ENCODE assay signal across 8 mouse cellular contexts in genomic region chr19:40512500-40513421, GRCm38 (mm10). TPM values are rescaled to one million over a fixed set of nuclear protein-coding genes. Genes with fewer than 3 reads are reported as not detected.
DNase-seq lines count a peak whose midpoint lies in the region; ATAC-seq and TF ChIP-seq lines count a peak whose summit lies in the region.

No protein-coding gene starts in this region.

- no peaks in the 10 kb centered on the region for H3K36me3 ChIP-seq in E14TG2a.4 (ENCODE audit: insufficient read depth, low read length)
- no peaks in the 10 kb centered on the region for H3K36me3 ChIP-seq in kidney, embryonic 16.5 days (ENCODE audit: insufficient read depth, low read length)

- TF ChIP-seq CTCF in E14TG2a.4 (conservative IDR thresholded peaks at IDR 0.05; ENCODE audit: low read length), result no peak

- H3K4me2 ChIP-seq in kidney, embryonic 16.5 days (replicated peaks; ENCODE audit: low read depth, low read length), result peak overlapping the region; percentile 95

- peaks cover 62% of the 10 kb centered on the region for H3K4me1 ChIP-seq in E14TG2a.4 (replicated peaks; ENCODE audit: low read depth, low read length)
- H3K4me1 ChIP-seq in kidney, embryonic 16.5 days (ENCODE audit: insufficient read depth, low read length), result peaks cover 26% of the 10 kb centered on the region

- peak overlapping the region; percentile 85 for H3K9ac ChIP-seq in kidney, embryonic 16.5 days (replicated peaks; ENCODE audit: low read length)

- H3K27me3 ChIP-seq in E14TG2a.4 (ENCODE audit: insufficient read depth, low read length), result no peaks in the 10 kb centered on the region
- no peaks in the 10 kb centered on the region for H3K27me3 ChIP-seq in kidney, embryonic 16.5 days (ENCODE audit: insufficient read depth, low read length)

- no peaks in the 10 kb centered on the region for H3K9me3 ChIP-seq in E14TG2a.4 (ENCODE audit: low read length)
- H3K9me3 ChIP-seq in kidney, embryonic 16.5 days (ENCODE audit: low read length), result peaks cover under 1% of the 10 kb centered on the region; the same call in 1 of the 2 replicates

- peak overlapping the region; percentile 95 for H3K4me3 ChIP-seq in E14TG2a.4 (replicated peaks; ENCODE audit: low read length)
- peak overlapping the region; percentile 70 for H3K4me3 ChIP-seq in kidney, embryonic 16.5 days (ENCODE audit: low read length)

- ATAC-seq in kidney, embryonic 16.5 days (ENCODE audit: low FRiP score, low TSS enrichment), result peak; percentile 43

- H3K27ac ChIP-seq in kidney, embryonic 16.5 days (ENCODE audit: low read length), result peak overlapping the region; percentile 86

- DNase-seq in 3T3-L1 (ENCODE audit: low read depth, low spot score), result peak; percentile 30
- peak; percentile 69 for DNase-seq in cerebellum, adult 9-10 months
- DNase-seq in forelimb bud, embryonic 11.5 days (ENCODE audit: low read depth, low spot score), result peak; percentile 41
- DNase-seq in lung, postnatal 10 days, result peak; percentile 53
- DNase-seq in retina, postnatal 1 day, result peak; percentile 54
- DNase-seq in yolk sac, embryonic 10.5 days (ENCODE audit: low spot score), result peak; percentile 47

- WGBS in kidney, embryonic 16.5 days, result 1% methylated on average over 34 of the region's 34 CpGs

RNA-seq across cellular contexts. Expression of gene Sorbs1, which starts 0.8 kb away (rescaled TPM):
- polyA plus RNA-seq in kidney, embryonic 16.5 days (2015; fragmentation: Nextera tagmentation; extraction: Ambion mirVana), result 60.1 and 63.1 TPM in 2 replicates

Comparison
In these comparisons a context has a peak if more than half of its experiments do, and no peak if none do; other contexts are left out.
1. Peak in every context shown above with its lines: DNase-seq, ATAC-seq, H3K4me3 ChIP-seq and H3K27ac ChIP-seq.